Mouse (Mus musculus) layer of hippocampus, adult 2 months (tissue): Measurements from ENCODE around the gene Zcchc7. TPM values are rescaled to one million over a fixed set of nuclear protein-coding genes. Genes with fewer than 3 reads are reported as not detected.
A peak's percentile ranks its signal among the peaks of the same experiment; 100 is the strongest.

Source experiments
- DNase-seq, 2 experiments: peaks; one replicate each; pipeline ENCODE4 v3.0.0; 2022; ENCODE audit warnings: low spot score in 2 of 2
- H3K27ac ChIP-seq: fragments of 200-600 bp; 2 replicates; pipeline ENCODE4 v1.8.1; 2022
- H3K4me3 ChIP-seq: fragments of 200-600 bp; 2 replicates; pipeline ENCODE4 v1.8.1; 2022; ENCODE audit warnings: mild to moderate bottlenecking
- CTCF ChIP-seq: fragments of 200-600 bp; conservative IDR thresholded peaks from 2 replicates; pipeline ENCODE4 v1.8.1; 2022; ENCODE audit warnings: antibody characterized with exemption, mild to moderate bottlenecking, moderate library complexity
- long read RNA-seq, 2 experiments: library from polyadenylated mRNA; stranded (forward); transcript quantifications; one replicate each; pipeline ENCODE4 v2.0.0; 2021; ENCODE audit warnings: borderline mapping rate in 2 of 2
- total RNA-seq, 2 experiments: library from RNA; stranded (reverse); gene quantifications; 2 replicates each; pipeline ENCODE4 v1.2.3; 2021

Zcchc7 gene
- 10 to 100 TPM; 72.4 to 80.1 TPM for total RNA-seq
- long read RNA-seq, experiment 1, full-length matches to known transcripts: 1 of 8 reads
- long read RNA-seq, experiment 1, partial matches to known transcripts: 2 of 8 reads
- long read RNA-seq, experiment 1, other reads (novel, unspliced or antisense): 5 of 8 reads
- long read RNA-seq, experiment 2, full-length matches to known transcripts: 3 of 7 reads
- long read RNA-seq, experiment 2, partial matches to known transcripts: 1 of 7 reads
- long read RNA-seq, experiment 2, other reads (novel, unspliced or antisense): 3 of 7 reads

DNA sequence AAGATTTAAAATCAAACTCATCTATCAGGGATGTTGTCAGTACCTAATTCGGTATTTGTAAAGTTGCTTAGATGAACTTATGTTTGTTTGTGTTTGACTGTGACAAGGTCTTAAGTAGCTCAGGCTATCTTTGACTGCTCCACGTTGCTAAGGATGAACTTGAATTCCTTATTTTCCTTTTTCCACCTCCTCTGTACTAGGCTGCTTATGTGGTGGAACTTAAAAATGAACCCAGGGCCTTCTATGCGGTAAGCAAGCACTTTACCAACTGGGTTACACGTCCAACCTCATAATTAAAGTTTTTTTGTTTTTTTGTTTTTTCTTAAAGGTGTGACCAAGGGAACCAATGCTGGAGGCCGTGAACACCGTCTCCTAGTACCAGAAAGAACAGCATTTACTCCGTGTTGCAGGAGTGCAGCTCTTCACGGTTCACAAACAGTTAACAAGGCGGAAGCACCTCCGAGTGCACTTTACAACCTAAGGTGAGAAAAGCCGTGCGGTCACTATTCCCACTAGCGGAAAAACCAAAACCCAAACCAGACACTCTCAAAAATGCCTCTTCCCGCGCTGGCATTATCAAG lies at the start of gene Zcchc7:
Gene Zcchc7 (plus strand): TSS at position 325 of the 581 bp plus-strand sequence.
- Histone ChIP-seq H3K27ac (peak within 1 kb of the TSS; percentile 95), H3K4me3 (peak within 1 kb of the TSS; percentile 77)
- no peak for DNase-seq
- TF ChIP-seq CTCF: no peak

DNA sequence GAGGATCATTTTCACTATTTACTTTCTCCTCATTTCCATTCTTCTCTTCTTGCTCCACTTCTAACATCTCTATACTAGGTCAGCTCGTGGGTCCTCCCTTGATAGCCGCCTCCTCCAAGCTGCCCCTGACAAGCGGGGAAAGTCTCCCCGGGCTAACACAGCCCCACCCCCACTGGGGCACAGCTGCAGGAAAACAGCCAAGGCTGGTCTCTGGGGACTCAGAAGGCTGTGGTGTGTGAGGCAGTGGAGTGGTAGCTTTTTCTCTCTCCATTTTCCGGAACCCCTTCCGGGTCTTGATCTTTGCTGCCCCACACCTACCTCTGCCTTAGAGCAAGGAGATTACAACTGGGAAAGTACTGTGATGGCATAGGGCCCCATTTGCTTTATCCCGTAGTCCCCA lies 49.7 kb upstream of the Zcchc7 start:
- DNase-seq: no peak
- H3K27ac ChIP-seq: no peak overlapping the region
- H3K4me3 ChIP-seq: no peak overlapping the region
- TF ChIP-seq CTCF: no peak

DNA sequence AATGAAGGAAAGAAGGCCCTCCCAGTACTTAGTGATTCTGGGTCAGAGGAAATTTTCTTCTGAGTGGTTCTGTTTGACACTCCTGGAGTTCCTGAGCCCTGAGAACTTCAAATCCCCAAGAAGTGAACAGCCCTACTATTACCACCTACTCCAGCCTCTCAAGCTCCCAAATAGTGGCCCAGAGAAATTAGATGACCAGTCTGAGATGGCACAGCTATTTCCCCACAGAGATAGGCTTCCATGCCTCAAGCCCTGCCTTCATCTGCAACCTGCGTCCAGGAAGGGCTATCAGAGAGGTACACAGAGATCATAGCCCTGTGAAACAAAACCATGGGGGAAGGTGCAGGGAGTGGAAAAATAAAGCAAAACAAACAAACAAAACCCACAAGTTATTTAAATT lies 48.8 kb upstream of the Zcchc7 start:
- no peak overlapping the region for H3K4me3 ChIP-seq
- no peak overlapping the region for H3K27ac ChIP-seq
- TF ChIP-seq CTCF: no peak
- DNase-seq: no peak

DNA sequence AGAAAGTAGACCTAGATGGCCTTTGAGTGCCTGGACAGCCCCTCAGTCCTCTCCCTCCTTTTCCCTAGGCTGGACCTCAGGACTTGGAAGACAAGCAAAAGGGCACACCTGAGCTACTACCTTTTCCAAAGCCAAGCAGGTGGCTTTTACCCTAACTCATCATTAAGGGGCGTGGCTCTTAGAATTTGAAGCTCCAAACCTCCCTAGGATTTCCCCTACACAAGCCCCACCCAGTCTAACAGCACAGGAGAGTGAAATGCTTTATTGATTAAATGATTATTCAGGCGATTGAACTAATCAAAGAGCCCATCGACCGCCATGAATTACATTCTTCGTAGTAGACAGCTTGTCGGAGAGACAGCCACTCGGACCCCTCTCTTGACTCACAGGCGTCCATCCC lies 47.4 kb upstream of the Zcchc7 start:
- H3K4me3 ChIP-seq: no peak overlapping the region
- H3K27ac ChIP-seq: no peak overlapping the region
- DNase-seq: no peak
- no peak for TF ChIP-seq CTCF

DNA sequence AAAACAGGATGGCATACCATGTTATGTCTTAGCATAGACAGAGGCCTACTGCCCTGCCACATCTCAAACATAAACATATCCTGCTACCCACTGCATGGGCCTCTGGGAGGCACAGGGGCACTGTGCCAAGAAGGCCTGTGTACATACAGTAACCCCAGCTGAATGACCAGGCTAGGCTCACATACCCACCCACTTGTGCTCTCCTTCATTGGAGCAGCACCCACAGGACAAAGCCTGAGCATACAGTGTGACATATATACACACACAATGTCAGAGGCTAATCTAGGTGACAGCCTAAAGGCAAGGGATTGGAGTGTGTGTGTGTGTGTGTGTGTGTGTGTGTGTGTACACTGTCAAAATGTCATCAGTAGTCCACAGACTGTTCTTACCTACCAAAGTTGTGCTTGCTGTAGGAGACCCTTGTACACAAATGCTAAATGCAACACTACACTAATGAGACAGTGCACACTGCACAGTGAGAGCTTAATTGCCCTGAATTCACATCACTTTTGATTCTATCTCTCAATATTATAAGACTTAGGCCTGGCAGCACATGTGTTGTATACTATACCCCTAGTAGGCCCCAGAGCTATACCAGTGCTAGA lies 46.5 kb upstream of the Zcchc7 start:
- TF ChIP-seq CTCF: no peak
- H3K4me3 ChIP-seq: no peak overlapping the region
- no peak overlapping the region for H3K27ac ChIP-seq
- no peak for DNase-seq

DNA sequence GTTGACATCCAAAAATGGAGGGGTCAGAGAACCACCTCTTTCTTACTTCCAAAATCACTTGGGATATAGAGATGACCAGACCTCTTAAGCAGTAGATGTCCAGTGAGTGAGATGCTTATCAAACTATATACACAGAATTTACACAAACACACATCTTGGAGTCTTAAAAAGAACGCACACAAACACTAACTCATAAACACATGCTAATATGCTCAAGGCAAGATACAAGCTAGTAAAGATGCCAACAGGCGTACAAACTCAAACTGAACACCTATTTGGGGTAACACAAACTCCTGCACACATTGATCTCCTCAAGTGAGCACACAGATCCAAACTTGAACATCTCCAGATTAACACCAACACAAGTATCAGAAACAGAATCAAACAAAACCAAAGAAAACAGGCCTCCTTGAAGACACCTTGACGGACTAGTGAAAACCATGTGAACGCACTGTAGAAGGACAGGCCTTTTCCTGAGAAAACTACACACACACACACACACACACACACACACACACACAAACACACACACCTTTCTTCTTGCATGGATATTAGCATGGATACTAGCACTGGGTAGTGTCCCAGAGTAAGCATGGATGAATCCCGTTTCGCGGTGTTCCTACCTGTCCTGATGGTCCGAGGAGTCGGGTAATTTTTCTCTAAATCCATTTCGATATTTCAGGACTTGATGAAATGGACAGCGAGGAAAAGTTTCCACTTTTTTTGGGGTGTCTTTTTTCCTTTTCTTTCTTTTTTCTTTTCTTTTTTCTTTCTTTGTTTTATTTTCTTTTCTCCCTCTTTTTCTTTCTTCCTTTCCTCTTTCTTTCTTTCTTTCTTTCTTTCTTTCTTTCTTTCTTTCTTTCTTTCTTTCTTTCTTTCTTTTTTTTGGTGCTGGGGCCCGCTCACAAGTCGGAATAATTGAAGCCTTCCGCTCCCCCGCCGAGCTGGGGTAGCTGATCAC lies 45.7 kb upstream of the Zcchc7 start, which contains the start of gene Pax5:
Gene Pax5 (minus strand): TSS at position 748 of the 961 bp plus-strand sequence.
- no peak for TF ChIP-seq CTCF
- DNase-seq: no peak
- Histone ChIP-seq H3K27ac (no peak within 1 kb of the TSS), H3K4me3 (no peak within 1 kb of the TSS)

DNA sequence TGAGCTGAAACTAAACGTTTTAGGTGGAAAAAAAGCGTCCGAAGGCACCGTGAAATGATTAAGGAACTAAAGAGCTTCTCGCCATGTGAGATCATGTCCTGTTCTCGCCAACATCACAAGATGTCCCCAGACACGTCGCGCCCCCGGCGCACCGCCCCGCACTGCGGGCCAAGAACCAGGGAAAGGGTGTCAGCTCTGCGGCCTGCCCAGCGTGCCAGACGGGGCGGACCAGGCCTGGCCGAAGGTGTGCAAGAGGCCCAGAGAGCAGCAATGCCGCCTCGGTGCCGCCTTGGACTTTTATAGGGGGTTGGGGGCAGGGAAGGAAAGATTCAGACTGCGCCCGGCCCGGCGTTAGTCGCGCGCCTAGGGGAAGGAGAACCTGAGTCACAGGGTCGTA lies 45.0 kb upstream of the Zcchc7 start:
- DNase-seq: no peak
- H3K4me3 ChIP-seq: no peak overlapping the region
- no peak for TF ChIP-seq CTCF
- H3K27ac ChIP-seq: no peak overlapping the region

DNA sequence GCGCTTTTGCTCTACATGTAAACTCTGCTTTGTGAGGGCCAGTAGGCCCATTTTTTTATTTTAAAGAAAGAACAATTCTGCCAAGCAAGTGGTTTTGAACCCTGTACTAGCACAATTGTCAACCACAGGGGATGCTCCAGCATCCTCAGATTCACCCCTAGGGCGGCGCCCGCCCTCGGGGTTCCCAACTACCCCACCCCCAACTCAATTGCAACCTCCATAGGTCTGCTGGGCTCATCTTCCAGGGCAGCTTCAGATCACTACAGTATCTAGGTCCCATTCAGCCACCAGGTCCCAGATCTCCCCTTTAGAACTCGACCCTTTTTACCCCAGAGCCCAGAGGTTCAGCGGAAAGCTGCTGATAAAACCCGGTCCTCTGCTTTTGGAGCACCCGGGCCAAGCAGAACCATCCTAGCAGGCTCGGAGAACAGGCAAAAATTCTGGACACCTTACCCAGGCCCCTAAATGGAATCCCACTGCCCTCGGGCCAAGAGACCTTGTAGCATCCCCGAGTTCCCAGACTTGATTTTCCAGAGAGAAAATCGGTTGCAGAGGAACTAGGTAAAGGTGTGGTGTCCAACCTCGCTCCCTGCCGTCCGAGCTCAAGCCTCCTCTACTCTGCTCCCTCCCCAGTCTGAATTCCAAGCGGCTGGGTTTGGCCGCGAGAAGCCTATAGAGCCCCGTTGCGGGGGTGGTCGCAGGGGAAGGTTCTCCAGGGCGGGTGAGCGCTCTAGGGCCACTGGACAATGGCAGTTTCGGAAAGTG lies 44.4 kb upstream of the Zcchc7 start:
- no peak for TF ChIP-seq CTCF
- Histone ChIP-seq H3K27ac (no peak overlapping the region), H3K4me3 (no peak overlapping the region)
- DNase-seq: no peak

DNA sequence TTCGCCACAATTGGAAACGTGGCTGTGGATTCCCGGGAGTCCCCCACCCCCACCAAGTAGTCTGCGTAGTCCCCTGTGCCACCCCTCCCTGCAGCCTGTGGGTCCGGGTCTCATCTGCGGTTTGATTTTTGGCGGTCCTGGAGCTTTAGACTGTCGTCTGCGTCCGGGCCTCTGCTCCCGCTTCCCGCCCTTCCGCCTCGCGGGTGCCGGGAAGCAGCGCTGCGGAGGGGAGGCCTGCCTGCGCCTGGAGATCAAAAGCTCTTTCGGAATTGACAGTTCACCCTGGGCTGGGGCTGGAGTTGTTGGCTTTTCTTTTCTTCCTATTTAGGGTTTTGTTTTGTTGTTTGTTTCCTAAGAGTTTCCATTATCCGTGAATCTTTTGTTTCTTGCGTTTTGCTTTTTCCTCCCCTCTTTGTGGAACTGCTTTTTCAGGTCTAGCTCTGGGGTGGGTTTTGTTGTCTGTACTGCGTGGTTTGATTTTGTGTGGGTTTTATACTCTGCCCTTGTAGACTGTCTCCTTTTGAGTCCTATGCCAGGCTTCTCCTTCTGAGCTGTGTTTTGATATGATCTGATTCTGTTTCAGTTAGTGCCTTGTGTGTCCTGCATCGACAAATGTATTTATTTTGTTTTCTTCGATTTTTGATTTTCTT lies 43.5 kb upstream of the Zcchc7 start:
- Histone ChIP-seq H3K27ac (no peak overlapping the region), H3K4me3 (no peak overlapping the region)
- no peak for DNase-seq
- no peak for TF ChIP-seq CTCF

DNA sequence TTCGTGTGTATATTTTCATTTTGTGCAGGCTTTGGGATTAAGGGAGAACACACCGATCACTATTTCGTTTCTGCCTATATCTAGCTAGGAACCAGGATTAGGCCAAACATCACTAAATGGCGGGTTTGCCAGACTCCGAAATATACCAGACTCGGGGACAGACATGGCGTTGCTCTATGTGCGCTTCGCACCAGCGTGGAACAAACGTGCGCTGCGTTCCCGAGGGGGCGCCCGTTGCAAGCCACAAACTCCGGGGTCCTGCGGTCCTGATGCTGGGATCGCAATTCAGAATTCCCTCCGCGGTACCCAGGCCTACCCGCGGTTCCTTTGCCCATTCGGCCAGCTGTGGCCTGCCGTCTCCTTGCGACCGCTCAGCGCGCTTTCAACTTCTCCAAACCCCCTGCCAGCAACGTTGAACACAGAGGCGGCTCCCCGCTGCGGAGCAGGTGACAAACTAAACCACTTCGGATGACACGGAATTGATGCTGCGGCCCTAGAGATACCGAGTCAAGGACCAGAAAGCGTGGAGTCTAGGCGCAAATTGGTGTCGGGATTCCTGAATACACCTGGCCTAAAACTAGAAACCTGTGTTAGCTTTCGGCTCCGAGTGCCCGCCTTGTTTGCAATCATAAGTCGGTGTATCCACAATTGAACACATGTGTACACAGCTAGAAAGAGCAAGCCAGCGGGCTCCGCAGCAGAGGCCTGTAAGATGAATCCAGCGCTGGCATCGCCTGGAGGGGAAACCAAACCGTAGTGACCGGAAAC lies 42.7 kb upstream of the Zcchc7 start:
- Histone ChIP-seq H3K4me3 (no peak overlapping the region), H3K27ac (no peak overlapping the region)
- DNase-seq: no peak
- no peak for TF ChIP-seq CTCF

DNA sequence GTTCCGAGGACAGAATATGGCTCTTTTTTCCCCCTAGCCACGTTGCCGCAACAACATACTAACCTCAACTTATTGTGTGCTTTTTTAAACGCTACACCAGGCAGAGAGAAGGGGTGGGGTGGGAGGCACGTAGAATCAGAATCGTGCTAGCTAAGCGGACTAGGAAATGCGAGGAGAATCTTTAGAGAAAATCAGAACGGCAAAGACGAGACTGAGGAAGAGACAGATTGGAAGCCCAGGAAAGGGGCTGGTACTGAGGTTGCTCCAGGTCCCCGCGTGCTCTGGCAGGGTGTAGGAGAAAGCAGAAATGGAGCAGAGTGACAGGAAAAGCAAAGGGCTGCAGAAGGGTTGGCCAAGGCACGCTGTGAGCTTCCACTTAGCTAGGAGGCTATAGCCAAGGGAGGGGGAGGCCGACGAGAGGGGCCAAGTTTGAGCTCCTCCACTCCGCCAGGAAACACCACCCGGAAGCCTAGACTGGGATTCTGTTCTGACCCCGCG lies 42.1 kb upstream of the Zcchc7 start:
- no peak for DNase-seq
- H3K27ac ChIP-seq: no peak overlapping the region
- no peak for TF ChIP-seq CTCF
- H3K4me3 ChIP-seq: no peak overlapping the region
